Mouse (Mus musculus) layer of hippocampus, adult 18-20 months (tissue): ENCODE results near the gene Dhcr24. TPM values are rescaled to one million over a fixed set of nuclear protein-coding genes. Genes with fewer than 3 reads are reported as not detected.

Experiments used
- DNase-seq, 2 experiments: peaks; one replicate each; pipeline ENCODE4 v3.0.0; 2022; ENCODE audit warnings: low spot score in 2 of 2
- total RNA-seq, 2 experiments: library from RNA; stranded (reverse); gene quantifications; 2 replicates each; pipeline ENCODE4 v1.2.3; 2021

The Dhcr24 gene
- total RNA-seq, 2 experiments from 2014 or later, result 67.7 to 70.5 TPM

DNA sequence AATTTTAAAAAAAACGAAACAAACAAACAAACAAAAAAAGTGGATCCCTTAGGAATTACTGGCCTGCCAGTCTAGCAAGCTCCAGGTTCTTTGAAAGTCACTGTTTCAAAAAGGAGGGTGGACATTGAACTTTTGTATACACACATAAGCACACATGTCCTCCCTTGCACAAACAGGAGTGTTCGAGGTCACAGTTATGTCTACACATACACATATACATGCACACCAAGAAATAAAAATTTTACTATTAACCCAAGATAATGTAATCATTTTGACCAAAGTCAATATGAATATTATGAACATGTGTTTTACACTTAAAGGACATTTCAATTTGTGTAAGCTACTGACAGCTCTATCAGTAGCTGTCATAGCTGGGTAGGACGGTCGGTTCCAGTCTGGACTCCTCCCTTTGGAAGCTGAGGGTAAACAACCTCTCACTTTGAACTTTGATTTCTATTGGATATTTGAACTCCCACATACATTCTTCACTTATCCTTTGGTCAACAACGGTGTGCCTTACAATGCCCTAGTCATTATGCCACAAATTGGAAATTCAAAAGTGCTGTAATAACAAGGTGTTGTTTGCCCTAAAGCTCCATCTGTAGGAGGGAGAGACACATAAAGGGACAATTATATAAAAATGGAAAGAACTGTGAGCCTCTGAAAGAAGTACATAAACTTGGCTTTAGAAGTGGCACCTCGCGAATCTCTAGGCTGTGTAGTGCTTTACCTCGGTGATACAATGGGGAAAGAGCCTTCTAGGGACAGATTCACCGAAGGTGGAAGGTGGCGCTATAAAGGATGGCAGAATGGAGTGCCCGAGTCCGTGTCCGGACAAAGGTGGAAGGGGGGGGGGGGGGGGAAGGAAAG, 1.3 kb upstream of the Dhcr24 start:
- no peak for DNase-seq

DNA sequence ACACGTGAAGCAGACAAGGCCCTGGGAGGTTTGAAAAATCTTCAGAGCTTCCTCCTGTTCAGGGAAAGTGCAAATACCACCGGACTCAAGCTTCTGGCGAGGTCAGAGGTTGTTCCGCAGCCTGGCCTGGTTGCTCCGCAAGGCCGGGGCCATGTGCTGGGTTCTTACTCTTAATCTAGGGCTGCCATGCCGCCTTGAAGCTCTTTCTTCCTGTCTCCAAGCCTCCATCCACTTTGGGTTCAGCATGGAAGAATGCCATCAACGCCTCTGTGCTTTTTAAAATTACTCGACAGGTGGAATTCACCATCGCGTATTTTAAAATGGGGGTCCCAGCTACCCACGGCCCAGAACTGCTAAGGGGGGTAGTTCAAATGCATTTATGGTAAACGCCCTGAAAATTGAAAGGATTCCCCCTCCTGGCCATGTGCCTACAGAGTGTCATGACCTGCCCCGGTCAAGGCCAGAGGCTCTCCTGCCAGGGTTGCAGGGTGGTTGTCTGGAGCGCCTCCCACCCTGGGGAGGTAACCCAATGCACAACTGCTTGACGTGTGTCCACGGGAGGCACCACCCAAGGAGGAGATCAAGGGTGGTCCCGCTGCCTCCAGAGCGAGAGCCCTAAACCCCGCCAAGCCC, 509 bp upstream of the Dhcr24 start:
- no peak for DNase-seq

DNA sequence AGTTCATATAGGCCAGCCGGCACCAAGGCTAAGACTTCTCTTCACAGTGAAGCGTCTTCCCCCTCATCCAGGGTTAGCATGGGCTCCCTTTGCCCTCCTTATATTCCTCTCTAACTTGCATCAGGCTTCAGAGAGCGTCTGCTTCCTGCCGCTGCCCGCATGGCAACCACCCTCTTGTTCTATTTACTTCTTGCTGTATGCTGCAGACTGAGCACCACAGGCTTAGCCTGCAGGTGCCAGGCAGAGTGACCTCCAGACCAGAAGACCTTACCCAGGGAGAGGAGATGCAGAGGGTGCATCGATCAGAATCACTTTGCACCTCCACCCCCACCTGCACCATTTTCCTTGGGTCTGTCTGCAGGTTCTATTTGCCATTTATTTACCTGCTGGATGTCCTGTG, 1.2 kb downstream of the Dhcr24 start:
- no peak for DNase-seq

DNA sequence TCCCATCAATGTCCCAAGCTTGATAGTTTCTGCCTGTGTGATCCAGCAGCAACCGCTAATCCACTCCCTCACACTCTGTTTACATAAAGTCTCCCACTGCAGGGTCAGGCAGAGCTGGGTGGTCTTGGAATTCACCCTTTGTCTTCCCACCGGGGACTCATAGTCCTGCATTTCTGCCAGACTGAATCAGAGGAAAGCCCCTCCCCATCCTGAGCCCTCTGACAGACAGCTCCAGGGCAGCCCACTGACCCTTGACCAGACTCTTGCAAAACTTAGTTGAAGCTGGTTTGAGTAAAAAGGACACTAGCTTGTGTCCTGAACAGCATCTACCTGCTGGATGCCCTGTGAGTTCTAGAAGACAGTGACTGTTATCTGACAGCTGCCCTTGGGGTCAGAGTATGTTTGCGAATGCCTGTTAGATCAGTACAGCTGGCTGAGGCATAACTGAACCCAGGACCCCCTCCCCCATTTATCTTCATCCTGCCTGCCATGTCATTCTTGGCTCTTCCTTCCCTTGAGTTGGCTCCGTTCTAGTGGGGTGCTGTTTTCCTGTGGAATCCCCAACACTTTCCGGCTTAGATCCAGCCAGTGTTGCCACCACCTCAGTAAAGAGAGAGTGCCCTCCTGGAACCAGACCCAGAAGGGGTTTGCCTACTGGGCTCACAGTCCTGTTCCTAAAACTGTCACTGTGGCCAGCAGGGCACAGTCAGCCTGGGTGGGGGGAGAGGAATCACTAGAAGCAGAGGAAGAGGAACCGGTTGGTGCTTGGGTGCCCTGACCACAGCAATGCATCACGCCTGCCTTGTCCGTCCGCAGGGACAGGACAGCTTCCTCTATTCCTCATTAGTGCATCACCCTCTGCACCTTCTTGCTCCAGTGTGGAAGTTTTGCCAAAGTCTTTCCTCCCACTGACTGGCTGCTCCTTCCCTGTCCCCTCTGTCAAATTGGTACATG, 2.3 kb downstream of the Dhcr24 start:
- no peak for DNase-seq

DNA sequence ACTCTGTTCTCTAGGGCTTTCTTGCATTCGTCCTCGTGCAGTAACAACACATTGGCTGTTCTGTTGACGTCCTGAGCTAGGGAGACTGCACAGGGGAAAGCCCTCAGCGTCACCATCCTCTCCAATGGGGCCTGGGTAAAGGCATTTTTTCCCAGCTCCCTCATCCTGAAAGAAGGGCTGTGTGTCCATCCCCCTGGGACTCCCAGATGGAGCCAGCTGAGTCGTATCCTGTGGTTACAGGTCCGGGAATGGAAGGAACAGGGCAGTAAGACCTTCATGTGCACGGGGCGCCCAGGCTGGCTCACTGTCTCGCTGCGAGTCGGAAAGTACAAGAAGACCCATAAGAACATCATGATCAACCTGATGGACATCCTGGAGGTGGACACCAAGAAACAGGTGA, 3.3 kb downstream of the Dhcr24 start:
- DNase-seq, result no peak

DNA sequence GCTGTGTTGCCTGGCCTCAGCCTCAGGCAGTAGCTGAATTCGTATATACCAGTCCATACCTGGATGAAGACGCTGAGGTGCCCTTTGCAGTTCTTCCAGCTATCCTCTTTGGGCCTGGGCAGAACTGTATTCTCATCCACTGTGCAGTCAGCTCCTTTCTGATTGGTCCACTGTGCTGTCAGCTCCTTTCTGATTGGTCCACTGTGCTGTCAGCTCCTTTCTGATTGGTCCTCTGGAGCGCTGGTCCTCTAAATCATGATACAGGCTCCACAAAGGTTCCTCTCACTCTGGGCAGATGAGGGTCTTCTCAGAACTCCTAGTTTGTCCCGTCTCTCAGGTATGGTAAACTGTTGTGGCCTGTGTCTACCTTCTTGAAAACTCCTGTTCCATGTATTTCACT, 8.8 kb downstream of the Dhcr24 start:
- DNase-seq, result no peak

DNA sequence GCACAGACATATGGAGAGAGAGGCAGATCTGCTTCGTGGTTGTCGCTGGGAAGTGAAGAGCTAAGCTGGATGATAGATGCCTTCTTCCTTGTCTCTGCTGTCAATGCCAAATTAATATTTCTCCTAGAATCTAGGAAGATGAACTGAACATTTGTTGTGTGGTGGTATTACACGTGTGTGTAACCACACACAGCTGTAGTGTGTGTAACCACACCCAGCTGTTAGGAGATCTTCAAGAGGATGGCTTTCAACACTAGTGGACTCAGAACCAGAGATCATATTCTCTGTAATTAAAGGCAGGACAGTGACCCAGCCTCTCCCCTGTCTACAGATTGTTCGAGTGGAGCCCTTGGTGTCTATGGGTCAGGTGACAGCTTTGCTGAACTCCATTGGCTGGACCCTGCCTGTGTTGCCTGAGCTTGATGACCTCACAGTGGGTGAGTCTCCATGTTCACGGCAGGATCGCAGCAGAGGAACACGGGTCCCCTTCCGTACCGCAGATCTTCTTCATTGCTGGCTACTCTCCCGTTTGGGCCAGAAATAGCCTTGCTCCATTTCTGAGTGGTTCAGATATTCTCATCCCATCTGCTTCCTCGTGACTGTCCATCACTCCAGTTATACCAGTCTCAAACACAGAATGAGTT, 10.4 kb downstream of the Dhcr24 start:
- peak in 1 of 2 experiments; percentile 37 for DNase-seq

DNA sequence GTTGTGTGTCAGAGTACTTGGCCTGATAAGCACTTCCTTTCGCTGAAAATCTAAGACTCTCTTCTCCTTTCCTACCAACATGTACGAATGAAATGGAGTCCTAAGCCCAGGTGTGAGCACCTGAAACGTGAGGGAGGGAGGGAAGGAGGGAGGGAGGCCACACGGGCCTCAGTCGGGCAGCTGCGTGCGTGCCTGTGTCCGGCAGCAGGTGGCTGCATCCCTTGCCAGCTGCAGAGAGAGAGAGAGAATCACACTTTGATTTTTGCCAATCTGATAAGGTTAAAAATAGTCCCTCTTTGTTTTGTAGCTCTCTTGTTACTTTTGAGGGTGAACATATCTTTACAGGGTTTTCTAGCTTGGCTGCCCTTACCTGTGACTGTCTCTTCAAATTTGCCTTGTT, 14.2 kb downstream of the Dhcr24 start:
- DNase-seq, result no peak

DNA sequence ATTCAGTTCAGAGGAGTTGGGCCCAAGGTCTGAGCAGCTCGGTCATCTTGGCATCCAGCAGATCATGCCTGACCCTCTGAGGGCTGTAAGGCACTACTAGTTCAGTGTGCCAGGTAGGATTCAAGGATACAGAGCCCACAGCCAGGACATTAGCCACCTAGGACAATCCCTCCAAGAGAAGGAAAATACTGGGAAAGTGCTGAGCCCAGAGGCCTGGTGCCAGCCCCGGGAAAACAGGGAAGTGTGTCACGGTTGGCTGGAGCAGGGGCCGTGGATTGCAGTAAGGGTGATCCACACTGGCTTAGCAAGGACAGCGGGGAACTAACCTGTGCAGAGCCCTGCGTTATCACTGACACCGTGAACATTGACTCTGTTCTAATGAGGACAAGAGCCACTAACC, 16.7 kb downstream of the Dhcr24 start:
- no peak for DNase-seq

DNA sequence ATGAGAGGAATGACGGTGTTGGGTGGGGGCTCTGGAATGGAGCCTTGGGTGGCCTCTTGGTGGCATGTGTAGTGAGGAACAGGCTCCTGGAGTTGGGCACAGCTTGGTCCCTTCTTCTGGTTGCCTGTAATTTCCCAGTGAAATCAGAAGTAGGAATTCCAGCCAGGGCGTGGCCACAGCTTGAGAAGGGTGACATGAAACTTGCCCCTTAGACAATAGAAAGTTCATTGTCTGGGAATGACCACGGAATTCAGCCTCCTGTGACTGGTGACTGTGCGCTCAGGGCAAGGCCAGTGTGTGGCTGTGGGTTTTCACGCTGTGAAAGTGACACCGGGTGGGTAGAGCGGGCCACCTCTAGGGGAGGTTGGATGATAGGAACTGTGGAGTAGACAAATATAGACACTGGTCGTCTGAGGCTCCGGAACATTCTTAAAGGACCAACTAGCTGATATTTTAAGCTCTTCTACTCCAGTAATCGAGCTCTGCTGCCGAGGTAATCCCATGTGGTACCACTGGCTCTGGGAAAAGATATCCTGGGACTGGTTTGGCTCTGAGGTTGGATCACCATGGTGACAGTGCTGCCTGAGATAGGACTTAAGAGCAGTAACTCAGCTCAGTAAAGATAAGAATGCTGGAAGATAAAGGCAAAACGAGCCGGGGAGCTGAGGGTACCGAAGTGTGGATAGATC, 20.5 kb downstream of the Dhcr24 start:
- DNase-seq, result no peak

DNA sequence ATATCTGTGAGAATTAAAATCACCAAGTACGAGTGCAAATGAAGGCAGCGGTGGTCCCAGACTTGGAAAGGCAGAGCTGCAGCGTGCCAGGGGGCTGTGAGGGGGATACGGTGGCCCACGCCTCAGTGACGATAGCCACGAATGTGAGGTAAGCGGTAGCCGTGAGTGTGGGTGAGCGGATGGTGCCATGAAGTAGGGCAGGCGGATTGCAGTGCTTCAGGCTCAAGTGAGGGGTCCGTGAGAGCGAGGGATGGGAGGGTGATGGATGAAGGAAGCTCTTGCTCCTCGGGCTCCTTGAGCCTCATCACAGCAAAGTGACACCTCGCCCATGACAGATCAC, 21.0 kb downstream of the Dhcr24 start:
- no peak for DNase-seq

DNA sequence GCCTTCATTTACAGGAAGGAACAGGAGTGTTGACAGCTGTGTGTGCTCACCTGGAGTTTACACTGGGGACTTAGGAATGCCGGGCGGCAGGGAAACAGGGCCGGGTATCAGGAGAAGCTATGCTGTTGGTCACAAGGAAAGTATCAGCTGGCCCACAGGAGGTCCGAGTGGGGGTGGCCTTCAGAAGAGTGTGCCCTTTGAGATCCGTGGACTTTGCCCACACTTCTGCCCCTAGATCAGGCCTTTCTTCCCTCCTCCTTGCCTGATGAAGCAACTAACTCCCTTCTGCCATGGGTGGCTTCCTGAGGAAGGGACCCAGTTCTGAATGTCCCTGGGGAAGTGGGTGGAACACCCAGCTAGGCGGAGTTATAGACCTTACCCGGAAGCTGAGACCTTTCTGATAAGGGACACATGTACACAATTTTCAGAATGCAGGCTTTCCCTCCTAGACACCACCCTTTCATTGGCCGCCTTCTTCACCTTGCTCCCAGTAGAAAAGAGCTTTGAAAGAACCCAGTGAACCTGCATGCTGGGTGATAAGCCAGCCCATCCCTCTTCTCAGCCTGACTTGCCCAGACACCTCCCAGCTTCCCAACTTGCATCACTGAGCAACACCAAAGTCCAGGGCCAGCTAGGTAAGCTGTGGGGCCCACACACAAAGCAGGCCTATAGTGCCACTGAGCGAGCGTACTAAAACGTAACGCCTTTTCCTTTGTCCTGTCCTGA, 21.8 kb downstream of the Dhcr24 start:
- DNase-seq, result no peak

DNA sequence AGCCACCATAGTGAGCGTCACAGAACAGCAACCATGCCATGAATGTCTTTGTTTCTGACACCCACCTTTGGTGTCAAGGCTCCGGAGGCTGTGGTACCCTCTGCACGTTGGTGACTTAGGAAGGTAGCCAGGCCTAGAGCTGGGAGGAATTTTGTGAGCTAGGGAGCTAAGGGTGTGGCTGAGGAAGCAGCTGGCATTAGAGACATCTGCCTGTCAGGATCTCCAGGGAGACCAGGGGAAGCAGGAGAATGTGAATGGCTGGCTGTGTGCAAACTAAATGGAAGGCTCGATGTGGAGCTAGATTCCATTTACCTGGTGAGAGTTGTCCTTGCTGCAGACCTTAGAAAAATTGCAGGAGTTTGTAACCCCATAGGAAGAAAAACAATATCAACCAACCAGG, 23.8 kb downstream of the Dhcr24 start:
- no peak for DNase-seq

DNA sequence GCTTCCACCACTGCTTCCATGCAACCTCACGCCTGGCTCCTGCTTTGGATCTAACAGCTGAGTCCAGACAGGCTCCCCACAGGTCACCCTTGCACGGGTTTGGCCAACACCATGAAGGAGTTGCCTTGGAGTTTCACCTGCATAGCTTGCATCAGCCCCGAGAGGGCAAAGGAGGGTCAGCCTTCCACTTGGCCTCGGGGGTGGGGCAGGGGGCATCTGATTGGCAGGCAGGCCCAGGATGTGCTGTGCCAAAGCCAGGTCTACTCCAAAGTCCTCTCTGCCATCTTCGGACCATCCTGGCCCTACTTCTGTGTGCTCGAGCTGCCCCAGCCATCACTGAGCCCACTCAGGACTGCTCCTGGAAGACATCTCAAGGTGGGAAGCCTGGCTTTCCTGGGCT, 26.2 kb downstream of the Dhcr24 start:
- no peak for DNase-seq

DNA sequence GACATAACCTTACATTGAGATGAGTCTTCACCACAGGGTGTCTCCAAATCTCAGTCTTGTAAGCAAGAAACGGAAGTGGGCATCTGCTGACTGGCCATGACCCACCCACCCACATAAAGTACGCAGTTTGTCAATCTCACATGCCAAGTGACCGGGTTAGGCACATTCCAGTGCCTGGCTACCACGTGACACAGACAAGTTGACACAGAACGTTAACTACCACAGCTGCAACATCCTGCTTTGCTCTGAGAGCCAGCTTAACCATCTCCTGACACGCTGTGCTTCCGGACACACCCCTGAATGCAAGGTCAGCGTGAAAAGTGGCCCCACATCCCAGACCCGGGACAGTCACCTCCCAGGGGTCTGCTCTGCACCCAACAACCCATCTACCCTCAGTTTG, 29.3 kb downstream of the Dhcr24 start:
- DNase-seq, result no peak

DNA sequence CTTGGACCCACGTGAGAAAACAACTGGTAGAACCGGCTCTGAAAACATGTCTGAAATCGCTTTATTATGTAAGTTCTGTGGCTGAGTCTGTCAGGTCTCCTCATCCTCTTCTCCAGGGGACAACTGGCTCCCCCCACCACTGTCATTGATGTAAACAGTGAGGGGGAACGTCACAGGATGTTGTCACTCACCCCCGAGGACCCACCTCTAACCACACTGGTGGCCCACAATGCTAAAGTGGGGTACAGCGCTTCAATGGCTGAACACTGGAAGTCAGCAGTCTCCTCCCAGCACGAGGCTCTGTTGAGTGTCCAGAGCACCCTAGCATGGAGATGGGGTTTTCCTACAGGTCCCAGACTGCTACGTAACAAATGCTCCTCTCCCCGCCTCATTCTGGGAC, 30.0 kb downstream of the Dhcr24 start:
- no peak for DNase-seq

DNA sequence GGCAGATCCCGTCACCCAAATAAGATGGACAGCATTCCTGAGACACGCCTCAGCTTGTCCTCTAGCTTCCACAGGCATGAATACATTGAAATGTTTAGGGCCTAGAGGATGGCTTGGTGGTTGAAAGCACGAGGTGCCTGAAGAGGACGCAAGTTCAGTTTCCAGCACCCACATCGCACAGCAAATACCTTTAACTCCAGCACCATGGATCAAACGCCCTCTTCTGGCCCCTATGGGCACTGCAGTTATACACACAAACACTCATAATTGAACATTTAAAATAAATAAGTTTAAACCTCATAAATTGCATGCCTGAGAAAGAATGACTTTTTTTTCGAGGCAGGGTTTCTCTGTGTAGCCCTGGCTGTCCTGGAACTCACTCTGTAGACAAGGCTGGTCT, 32.8 kb downstream of the Dhcr24 start:
- no peak for DNase-seq

DNA sequence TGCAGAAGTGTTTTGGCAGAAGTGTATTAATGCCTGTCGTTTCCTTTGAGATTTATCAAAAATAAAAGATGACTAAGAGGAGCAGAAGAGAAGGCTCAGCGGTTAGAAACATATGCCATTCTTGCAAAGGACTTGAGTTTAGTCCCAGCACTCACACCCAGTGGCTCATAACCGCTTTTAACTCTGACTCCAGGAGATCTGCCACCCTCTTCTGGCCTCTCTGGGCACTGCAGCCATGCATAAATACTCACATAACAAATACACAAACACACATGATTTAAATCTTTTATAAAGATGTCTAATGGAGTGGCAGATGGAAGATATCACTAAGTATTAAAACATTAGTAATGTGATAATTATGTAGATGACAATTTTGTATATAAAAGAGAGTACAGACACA, 35.4 kb downstream of the Dhcr24 start:
- DNase-seq, result no peak

DNA sequence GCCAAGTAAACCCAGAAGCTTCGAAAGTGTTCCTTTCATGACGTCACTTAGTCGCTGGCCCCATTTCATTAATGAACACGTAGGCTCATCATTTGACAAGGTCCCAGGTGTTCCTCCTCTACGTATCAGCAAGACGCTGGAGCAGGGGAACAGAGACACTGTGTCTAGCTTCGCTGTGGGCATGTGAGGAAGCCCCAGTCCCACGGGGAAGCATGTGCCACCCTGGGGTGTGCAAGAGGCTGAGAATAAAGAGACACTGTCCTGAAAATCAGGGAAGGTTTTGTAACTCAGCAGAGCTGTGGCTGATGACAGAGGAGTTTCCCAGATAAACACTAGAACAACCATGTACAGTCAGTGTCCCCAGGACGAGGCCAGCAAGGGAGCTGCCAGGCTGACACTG, 36.2 kb downstream of the Dhcr24 start:
- DNase-seq, result no peak

DNA sequence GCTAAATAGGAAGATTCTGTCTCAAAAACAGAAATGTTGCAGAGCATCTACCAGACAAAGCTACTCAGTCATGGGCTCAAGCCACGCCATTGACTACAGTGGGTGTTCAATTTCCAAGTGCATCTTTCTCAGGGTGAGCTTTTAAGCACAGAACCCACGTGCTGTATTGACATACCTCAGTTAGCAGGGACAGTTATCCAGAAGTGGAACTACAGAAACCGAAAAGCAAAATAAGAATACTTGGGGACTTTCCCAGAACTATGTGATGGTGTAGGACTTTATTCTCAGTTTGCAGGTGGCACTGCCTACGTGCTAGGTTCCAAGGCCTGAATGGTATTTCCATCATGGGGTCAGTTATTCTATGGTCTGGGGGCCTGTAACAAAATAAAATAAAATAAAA, 36.9 kb downstream of the Dhcr24 start:
- no peak for DNase-seq
